Mouse (Mus musculus) hindbrain, embryonic 15.5 days (tissue): ENCODE measurements around the gene Bco1. TPM values are rescaled to one million over a fixed set of nuclear protein-coding genes. Genes with fewer than 3 reads are reported as not detected.

ENCODE experiments used
- ATAC-seq: fragments of 200-750 bp; cut with Nextera tagmentation; 2 replicates; pipeline ENCODE4 v1.8.0; 2017; ENCODE audit warnings: low read depth, moderate number of reproducible peaks, moderate TSS enrichment; ENCODE audit not compliant: low FRiP score
- H3K27ac ChIP-seq: fragments of 300-500 bp; sonication (generic); replicated peaks from 2 replicates; pipeline ENCODE4 v1.5.1; 2015; ENCODE audit warnings: mild to moderate bottlenecking, inconsistent platforms
- H3K27me3 ChIP-seq: fragments of 300-500 bp; sonication (generic); 2 replicates; pipeline ENCODE4 v1.6.1; 2015; ENCODE audit warnings: control low read depth, inconsistent platforms
- H3K36me3 ChIP-seq: fragments of 300-500 bp; sonication (generic); 2 replicates; pipeline ENCODE4 v1.6.1; 2015; ENCODE audit warnings: control low read depth, inconsistent platforms
- H3K4me1 ChIP-seq: fragments of 300-500 bp; sonication (generic); replicated peaks from 2 replicates; pipeline ENCODE4 v1.6.1; 2015; ENCODE audit warnings: control low read depth, inconsistent platforms
- H3K4me2 ChIP-seq: fragments of 300-500 bp; sonication (generic); 2 replicates; pipeline ENCODE4 v1.6.1; 2015; ENCODE audit warnings: moderate library complexity, mild to moderate bottlenecking, inconsistent platforms
- H3K4me3 ChIP-seq: fragments of 300-500 bp; sonication (generic); 2 replicates; pipeline ENCODE4 v1.5.1; 2015; ENCODE audit warnings: mild to moderate bottlenecking, inconsistent platforms
- H3K9ac ChIP-seq: fragments of 300-500 bp; sonication (generic); 2 replicates; pipeline ENCODE4 v1.6.1; 2015; ENCODE audit warnings: inconsistent platforms
- H3K9me3 ChIP-seq: fragments of 300-500 bp; sonication (generic); 2 replicates; pipeline ENCODE4 v1.6.1; 2016; ENCODE audit warnings: control low read depth, inconsistent platforms
- WGBS: fragments of 180-500 bp; shearing (Covaris S2); methylation state at CpG from one replicate; pipeline ENCODE4 v1.1.7; 2015; 5-methylcytosine and 5-hydroxymethylcytosine counted together
- polyA plus RNA-seq: library from polyadenylated mRNA; unstranded; fragments of >200 nt; fragmentation: Nextera tagmentation; extraction: Ambion mirVana; gene quantifications from 2 replicates; pipeline ENCODE4 v1.2.1, GENCODE M21; 2015

Bco1 gene
- polyA plus RNA-seq, 1 experiment from 2014 or later: 0.32 TPM

DNA sequence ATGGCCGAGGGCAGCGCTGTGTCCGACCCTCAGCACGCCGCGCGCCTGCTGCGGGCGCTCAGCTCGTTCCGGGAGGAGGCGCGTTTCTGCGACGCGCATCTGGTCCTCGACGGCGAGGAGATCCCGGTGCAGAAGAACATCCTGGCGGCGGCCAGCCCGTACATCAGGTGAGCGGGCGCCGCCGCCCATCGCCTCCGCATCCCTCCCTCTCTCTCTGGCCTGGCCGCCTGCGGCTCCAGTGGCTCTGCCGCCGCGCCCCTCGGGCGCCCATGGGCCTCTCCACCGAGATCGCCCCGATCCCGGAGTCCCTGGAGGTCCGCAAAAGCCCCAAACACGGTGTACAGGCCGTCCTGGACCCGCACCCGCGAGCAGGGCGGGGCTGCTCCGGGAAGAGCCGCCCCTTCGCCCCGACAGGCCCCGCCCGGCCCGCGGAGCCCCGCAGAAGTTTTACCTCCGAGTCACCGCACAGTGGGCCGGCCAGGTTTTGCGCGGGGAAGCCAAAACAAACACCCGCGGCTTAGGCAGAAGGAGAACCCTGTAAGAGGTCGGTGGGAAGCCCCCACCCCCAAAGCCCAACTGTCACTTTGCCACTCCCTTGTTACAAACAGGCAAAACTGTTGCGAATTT, 62.6 kb downstream of the Bco1 start, which contains the start of gene Gan:
Gene Gan (plus strand): TSS at position 1 of the 627 bp plus-strand sequence.
- Histone ChIP-seq H3K4me1 (peaks cover 31% of the 10 kb centered on the region), H3K4me2 (peak within 1 kb of the TSS; percentile 91), H3K36me3 (no peaks in the 10 kb centered on the region), H3K4me3 (peak within 1 kb of the TSS; percentile 94), H3K27ac (peak within 1 kb of the TSS; percentile 76), H3K27me3 (no peaks in the 10 kb centered on the region), H3K9ac (peak within 1 kb of the TSS; percentile 94), H3K9me3 (no peaks in the 10 kb centered on the region)
- WGBS: under 1% methylated on average over 49 of the region's 65 CpGs
- peak; percentile 71 for ATAC-seq

DNA sequence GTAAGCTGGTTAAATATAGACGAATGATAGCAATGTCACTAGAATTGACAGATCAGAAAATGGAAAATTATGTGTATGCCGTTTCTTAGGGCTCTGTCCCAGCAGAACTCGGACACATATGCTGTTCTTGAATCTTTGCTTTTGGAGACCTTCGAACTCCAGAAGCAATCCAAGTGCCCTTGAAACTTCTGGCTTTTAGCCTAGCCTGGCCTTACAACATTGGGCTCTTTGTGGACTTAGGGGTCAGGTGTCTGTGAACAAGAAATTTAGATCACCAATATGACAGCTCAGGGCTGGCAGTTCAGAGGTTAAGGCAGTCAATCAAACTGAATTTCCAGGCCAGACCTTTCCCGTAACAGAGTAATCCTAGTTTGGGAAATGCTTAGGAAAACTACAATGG, 63.4 kb downstream of the Bco1 start:
- Histone ChIP-seq H3K4me1 (peaks cover 31% of the 10 kb centered on the region), H3K9me3 (no peaks in the 10 kb centered on the region), H3K36me3 (no peaks in the 10 kb centered on the region), H3K4me2 (peak overlapping the region; percentile 91), H3K4me3 (peak overlapping the region; percentile 94), H3K27ac (no peak overlapping the region), H3K9ac (peak overlapping the region; percentile 94; the same call in 1 of the 2 replicates), H3K27me3 (no peaks in the 10 kb centered on the region)
- ATAC-seq: no peak
- WGBS: 62% methylated on average over 5 of the region's 5 CpGs

DNA sequence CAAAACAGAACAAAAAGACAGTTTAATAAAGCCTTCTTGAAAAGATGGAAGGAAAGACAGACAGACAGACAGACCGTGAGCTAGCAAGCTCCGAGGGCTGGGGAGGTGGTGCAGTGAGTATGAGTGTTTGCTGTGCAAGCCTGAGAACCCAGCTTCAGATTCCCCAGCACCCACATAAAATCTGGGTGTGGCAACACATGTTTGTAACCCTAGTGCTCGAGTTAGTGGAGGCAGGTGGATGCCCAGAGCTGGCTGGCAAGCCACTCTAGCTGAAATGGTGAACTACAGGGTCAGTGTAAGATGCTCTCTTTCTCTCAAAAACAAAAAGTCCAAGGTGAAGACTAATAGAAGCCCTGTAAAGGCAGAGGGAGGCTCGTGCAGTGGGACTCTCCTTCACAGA, 69.3 kb downstream of the Bco1 start:
- 88% methylated on average over 4 of the region's 4 CpGs for WGBS
- H3K9ac ChIP-seq: no peak overlapping the region
- H3K36me3 ChIP-seq: no peaks in the 10 kb centered on the region
- H3K4me3 ChIP-seq: no peak overlapping the region
- no peaks in the 10 kb centered on the region for H3K27me3 ChIP-seq
- H3K4me2 ChIP-seq: no peak overlapping the region
- peaks cover 3% of the 10 kb centered on the region for H3K4me1 ChIP-seq
- no peak overlapping the region for H3K27ac ChIP-seq
- ATAC-seq: no peak
- H3K9me3 ChIP-seq: no peaks in the 10 kb centered on the region

DNA sequence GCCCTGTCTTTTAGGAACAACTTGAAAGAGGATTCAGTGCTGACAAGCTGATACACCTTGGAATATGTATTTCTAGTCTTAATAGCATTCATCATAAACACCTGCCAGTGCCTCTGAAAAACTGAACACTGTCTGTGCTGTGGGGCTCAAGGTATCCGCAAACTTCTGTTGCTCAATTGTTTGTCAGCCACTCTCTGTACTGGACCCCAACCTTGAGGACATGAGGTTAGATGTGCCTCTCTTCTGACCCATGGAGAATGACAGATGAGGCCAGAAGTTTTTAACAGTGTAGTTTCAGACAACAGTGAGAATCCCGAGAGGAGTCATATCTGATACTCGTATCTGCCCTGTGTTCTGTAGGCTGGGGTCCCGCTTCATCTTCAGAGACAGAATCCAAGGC, 69.9 kb downstream of the Bco1 start:
- H3K4me1 ChIP-seq: no peaks in the 10 kb centered on the region; the same call in 1 of the 2 replicates
- ATAC-seq: no peak
- H3K4me2 ChIP-seq: no peak overlapping the region
- H3K9ac ChIP-seq: no peak overlapping the region
- H3K4me3 ChIP-seq: no peak overlapping the region
- no peaks in the 10 kb centered on the region for H3K9me3 ChIP-seq
- no peaks in the 10 kb centered on the region for H3K36me3 ChIP-seq
- H3K27me3 ChIP-seq: no peaks in the 10 kb centered on the region
- H3K27ac ChIP-seq: no peak overlapping the region
- WGBS: 97% methylated on average over 4 of the region's 4 CpGs

DNA sequence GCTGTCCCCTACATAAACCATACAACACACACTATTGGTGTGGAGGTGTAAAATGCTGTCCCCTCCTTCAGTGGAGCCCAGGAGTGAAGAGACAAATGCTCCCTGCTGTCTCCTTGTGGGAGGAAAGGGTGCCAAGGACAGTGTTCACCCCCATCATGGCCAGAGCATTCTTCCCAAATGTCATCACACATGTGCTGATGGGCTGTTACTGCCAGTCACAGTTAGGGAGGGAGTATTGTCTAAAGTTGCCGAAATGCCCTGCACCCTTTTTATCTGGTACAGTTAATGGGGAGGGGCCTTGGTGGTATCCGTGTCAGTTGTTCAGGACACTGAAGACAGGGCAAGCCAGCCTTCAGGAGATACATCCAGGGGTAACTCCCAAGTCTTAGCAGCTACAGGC, 70.9 kb downstream of the Bco1 start:
- Histone ChIP-seq H3K27me3 (no peaks in the 10 kb centered on the region), H3K4me3 (no peak overlapping the region), H3K4me1 (no peaks in the 10 kb centered on the region; the same call in 1 of the 2 replicates), H3K4me2 (no peak overlapping the region), H3K36me3 (no peaks in the 10 kb centered on the region), H3K9ac (no peak overlapping the region), H3K27ac (no peak overlapping the region), H3K9me3 (no peaks in the 10 kb centered on the region)
- no peak for ATAC-seq
- 95% methylated on average over 2 of the region's 2 CpGs for WGBS

DNA sequence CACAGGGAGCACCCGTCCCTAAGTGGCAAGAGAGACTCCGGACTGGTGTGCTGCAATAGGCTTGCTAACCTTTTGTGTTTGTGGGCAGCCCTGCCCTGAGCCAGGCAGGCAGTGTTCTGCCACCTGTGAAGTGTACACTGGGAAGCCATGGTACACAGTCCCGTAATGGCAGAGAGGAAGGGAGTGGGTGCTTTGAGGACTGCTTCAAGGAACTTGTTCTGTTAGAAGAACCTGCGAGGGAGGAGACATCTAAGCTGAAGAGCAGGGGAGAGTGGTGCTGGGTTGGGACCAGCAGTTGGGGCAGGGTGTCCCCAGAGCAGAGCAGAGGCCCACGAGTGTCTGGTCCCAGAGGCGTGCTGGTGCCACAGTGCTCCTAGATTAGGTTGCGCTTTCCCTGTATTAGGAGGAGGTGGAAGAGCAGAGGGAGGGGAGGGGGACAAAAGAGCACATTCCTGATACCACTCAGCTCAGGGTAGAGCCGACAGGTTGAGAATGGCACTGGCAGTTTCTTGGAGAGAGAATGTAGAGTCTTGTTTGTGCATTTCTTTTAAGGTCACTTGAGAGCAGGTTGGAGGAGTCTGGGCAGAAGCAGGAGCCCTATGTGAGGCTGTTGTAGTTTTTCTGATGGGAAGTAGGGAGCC, 71.7 kb downstream of the Bco1 start:
- WGBS: 80% methylated on average over 8 of the region's 8 CpGs
- Histone ChIP-seq H3K4me3 (no peak overlapping the region), H3K27me3 (no peaks in the 10 kb centered on the region), H3K9ac (no peak overlapping the region), H3K4me1 (no peaks in the 10 kb centered on the region), H3K27ac (no peak overlapping the region), H3K36me3 (no peaks in the 10 kb centered on the region), H3K4me2 (no peak overlapping the region), H3K9me3 (no peaks in the 10 kb centered on the region)
- no peak for ATAC-seq

DNA sequence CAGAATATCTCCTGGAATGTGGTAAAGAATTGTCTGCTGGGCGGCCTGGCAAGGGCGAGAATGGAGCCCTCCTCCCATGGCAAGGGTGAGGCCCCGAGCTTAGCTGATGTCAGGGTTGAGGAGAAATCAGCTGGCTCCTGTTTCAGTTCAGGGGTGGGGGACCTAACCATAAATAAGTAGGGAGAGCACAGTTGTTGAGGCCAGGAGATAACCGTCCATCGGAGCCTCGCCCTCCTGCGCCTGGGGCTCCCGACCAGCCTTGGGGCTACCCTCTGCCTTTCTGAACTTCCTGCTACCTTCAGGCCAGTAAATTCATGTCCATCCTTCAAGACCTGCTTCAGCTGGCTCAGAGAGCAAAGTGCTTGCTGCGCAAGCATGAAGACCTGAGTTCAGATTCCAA, 72.7 kb downstream of the Bco1 start:
- no peak overlapping the region for H3K4me3 ChIP-seq
- peaks cover 5% of the 10 kb centered on the region for H3K4me1 ChIP-seq
- H3K9ac ChIP-seq: no peak overlapping the region
- no peaks in the 10 kb centered on the region for H3K27me3 ChIP-seq
- no peak overlapping the region for H3K4me2 ChIP-seq
- no peaks in the 10 kb centered on the region for H3K36me3 ChIP-seq
- no peaks in the 10 kb centered on the region for H3K9me3 ChIP-seq
- ATAC-seq: no peak
- WGBS: 91% methylated on average over 9 of the region's 9 CpGs
- no peak overlapping the region for H3K27ac ChIP-seq

DNA sequence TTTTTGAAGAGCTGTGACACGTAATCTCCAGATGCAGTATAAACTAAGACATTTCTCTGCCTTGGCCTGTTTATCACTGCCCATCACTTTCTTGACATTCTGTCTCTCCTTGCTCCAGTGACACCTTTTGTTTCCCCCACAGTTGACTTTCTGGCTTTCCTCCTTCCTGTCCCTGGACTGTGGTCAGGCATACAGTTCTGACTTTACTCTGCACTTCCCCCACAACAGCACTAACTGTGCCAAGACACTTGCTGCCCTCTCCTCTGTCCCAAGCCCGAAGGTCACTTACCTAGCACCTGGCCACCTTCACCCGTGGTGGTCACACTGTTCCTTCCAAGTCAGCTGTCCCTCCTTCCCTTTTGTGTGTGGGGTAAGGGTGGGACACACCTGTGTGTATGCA, 76.2 kb downstream of the Bco1 start:
- ATAC-seq: no peak
- Histone ChIP-seq H3K9me3 (no peaks in the 10 kb centered on the region), H3K4me2 (no peak overlapping the region), H3K4me1 (peaks cover 5% of the 10 kb centered on the region), H3K9ac (no peak overlapping the region), H3K27ac (no peak overlapping the region), H3K36me3 (no peaks in the 10 kb centered on the region), H3K27me3 (no peaks in the 10 kb centered on the region), H3K4me3 (no peak overlapping the region)
- 89% methylated on average over 3 of the region's 3 CpGs for WGBS

DNA sequence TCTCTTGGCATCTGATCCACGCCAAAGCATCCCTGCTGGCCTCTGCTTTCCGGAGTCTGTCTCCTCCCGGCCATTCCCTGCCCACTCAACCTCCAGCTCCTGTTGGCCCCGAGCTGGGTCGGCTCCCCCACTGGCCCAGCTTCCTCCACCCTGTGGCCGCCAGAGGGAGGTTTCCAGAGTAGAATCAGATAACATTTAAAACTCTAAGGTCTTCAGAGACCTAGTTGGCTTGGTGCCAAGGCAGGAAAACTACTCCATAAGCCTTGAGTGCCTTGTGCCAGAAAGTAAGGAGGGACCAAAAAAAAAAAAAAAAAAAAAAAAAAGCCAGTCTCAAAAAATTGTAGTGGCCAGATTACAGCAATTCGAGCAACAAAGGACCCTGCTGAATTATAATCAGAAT, 77.2 kb downstream of the Bco1 start:
- WGBS: 34% methylated on average over 7 of the region's 7 CpGs
- Histone ChIP-seq H3K27ac (no peak overlapping the region; the same call in 1 of the 2 replicates), H3K9me3 (no peaks in the 10 kb centered on the region), H3K9ac (no peak overlapping the region), H3K36me3 (no peaks in the 10 kb centered on the region), H3K27me3 (no peaks in the 10 kb centered on the region), H3K4me2 (no peak overlapping the region), H3K4me1 (peaks cover 5% of the 10 kb centered on the region), H3K4me3 (no peak overlapping the region)
- no peak for ATAC-seq

DNA sequence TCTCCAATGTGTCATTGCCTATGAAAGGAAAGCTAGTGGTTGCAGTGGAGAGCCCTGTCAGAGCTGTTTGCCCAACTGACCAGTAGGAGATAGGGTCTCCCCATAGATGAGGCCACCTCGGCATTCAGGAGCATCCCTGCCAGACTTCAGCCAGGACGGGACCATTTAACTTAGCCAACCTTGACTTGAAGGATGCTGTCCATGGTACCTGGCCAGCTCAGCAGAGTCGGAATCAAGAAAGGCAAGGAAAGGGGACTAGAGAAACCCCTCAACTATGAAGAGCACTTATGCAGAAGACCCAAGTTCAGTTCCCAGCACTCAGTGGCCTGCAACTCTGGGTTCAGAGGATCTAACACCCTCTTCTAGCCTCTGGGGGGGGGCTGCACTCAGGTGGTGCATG, 78.0 kb downstream of the Bco1 start:
- Histone ChIP-seq H3K27ac (no peak overlapping the region), H3K27me3 (no peaks in the 10 kb centered on the region), H3K4me1 (peaks cover 5% of the 10 kb centered on the region), H3K9ac (no peak overlapping the region), H3K4me2 (no peak overlapping the region), H3K9me3 (no peaks in the 10 kb centered on the region), H3K4me3 (no peak overlapping the region), H3K36me3 (no peaks in the 10 kb centered on the region)
- WGBS: 86% methylated on average over 3 of the region's 3 CpGs
- ATAC-seq: no peak

DNA sequence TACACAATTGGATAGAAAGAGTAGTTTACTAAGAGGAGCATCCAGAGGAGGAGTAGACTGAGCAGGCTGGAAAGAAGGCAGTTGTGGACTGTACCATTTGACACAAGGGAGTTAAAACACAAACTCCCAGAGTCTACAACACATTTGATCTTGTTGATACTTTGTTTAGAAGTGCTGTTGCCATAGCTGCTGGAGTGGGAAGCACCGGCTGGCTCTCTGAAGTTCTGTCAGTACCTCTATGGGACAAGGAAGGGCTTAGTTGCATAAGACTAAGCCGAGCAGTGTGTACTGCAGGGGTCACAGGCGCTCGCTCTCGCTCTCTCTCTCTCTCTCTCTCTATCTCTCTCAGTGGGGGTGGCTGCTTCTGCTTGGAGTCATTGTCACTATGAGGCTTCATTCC, 78.9 kb downstream of the Bco1 start:
- Histone ChIP-seq H3K9ac (no peak overlapping the region), H3K4me3 (no peak overlapping the region), H3K9me3 (no peaks in the 10 kb centered on the region), H3K36me3 (no peaks in the 10 kb centered on the region), H3K4me2 (no peak overlapping the region), H3K27ac (no peak overlapping the region), H3K27me3 (no peaks in the 10 kb centered on the region), H3K4me1 (peaks cover 5% of the 10 kb centered on the region)
- 87% methylated on average over 5 of the region's 5 CpGs for WGBS
- no peak for ATAC-seq

DNA sequence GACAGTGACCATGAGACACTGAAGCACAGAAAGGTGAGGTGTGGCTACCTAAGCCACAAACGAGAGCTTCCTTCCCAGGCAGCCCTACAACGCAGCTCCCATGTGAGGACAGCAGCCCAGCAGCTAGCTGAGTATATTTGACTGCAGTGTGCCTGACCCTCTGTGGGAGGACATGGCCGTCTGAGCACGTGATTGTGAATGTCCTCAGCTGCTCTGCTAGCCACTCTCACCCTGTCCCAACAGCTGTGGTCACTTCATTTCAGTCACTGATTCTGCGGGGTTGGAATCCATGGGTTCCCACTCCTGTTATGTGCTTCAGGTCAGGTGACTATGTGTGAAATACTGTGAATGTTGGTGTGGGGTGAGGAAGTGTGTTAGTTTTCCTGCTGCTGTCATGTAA, 80.7 kb downstream of the Bco1 start:
- H3K36me3 ChIP-seq: no peaks in the 10 kb centered on the region

DNA sequence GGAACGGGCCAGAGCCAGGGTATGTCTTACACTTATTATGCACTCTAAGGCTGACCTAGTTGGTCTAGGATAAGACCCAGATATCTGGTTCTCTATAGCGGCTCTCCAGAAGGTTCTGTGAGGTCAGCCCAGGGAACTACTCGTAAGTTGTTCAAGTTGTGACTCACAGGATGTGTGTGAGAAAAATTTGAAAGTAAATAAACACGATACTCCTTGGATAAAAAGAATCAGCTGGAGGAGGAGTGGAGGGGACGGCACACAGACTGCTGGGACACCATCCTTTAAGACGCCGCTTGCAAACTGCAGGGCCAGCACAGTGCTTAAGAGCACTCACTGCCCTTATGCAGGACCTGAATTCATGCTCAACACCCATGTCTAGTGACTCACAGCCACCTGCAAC, 81.6 kb downstream of the Bco1 start:
- Histone ChIP-seq H3K36me3 (no peaks in the 10 kb centered on the region), H3K4me3 (no peak overlapping the region), H3K27me3 (no peaks in the 10 kb centered on the region), H3K4me1 (peaks cover 5% of the 10 kb centered on the region), H3K4me2 (no peak overlapping the region), H3K27ac (no peak overlapping the region), H3K9me3 (no peaks in the 10 kb centered on the region), H3K9ac (no peak overlapping the region)
- 88% methylated on average over 7 of the region's 7 CpGs for WGBS
- no peak for ATAC-seq

More for the DNA sequence above, 80.7 kb downstream of the Bco1 start:
- H3K4me3 ChIP-seq: no peak overlapping the region
- no peak overlapping the region for H3K4me2 ChIP-seq
- no peak for ATAC-seq
- no peaks in the 10 kb centered on the region for H3K9me3 ChIP-seq
- no peaks in the 10 kb centered on the region for H3K27me3 ChIP-seq
- 87% methylated on average over 5 of the region's 5 CpGs for WGBS
- peaks cover 5% of the 10 kb centered on the region for H3K4me1 ChIP-seq
- no peak overlapping the region for H3K27ac ChIP-seq
- H3K9ac ChIP-seq: no peak overlapping the region
